Mouse (Mus musculus) erythroblast, embryonic 14.5 days (primary cell): ENCODE measurements around the gene Epm2a. TPM values are rescaled to one million over a fixed set of nuclear protein-coding genes. Genes with fewer than 3 reads are reported as not detected.

Source experiments
- H3K27me3 ChIP-seq: 2 replicates; pipeline ENCODE4 v1.6.1; 2012; ENCODE audit warnings: inconsistent platforms; ENCODE audit not compliant: control insufficient read depth
- H3K36me3 ChIP-seq: 2 replicates; pipeline ENCODE4 v1.6.1; 2012; ENCODE audit warnings: mild to moderate bottlenecking, inconsistent platforms; ENCODE audit not compliant: control insufficient read depth
- H3K4me1 ChIP-seq: 2 replicates; pipeline ENCODE4 v1.6.1; 2012; ENCODE audit warnings: inconsistent platforms; ENCODE audit not compliant: control insufficient read depth
- H3K4me3 ChIP-seq: replicated peaks from 2 replicates; pipeline ENCODE3; 2012; ENCODE audit warnings: moderate library complexity, mild to moderate bottlenecking, inconsistent platforms
- H3K9me3 ChIP-seq: 2 replicates; pipeline ENCODE4 v1.6.1; 2012; ENCODE audit warnings: low read length, inconsistent platforms, mixed read lengths; ENCODE audit not compliant: control insufficient read depth
- GATA1 ChIP-seq: IDR thresholded peaks from 2 replicates; pipeline ENCODE4 v1.6.1; 2012; ENCODE audit warnings: low read length, inconsistent platforms, mixed read lengths
- TAL1 ChIP-seq: IDR thresholded peaks from 3 replicates; pipeline ENCODE4 v1.6.1; 2012; ENCODE audit warnings: low read length, inconsistent platforms, mixed read lengths
- polyA plus RNA-seq: library from polyadenylated mRNA; stranded (reverse); fragments of >175 nt; gene quantifications from 2 replicates; pipeline ENCODE4 v1.2.3, GENCODE M21; 2012

Epm2a gene
- polyA plus RNA-seq, 1 experiment = not detected

- no peak overlapping the region for H3K4me3 ChIP-seq
- no peaks in the 10 kb centered on the region for H3K27me3 ChIP-seq
- H3K4me1 ChIP-seq = no peaks in the 10 kb centered on the region
- no peaks in the 10 kb centered on the region for H3K36me3 ChIP-seq
- TF ChIP-seq TAL1 (no peak), GATA1 (no peak)
- peaks cover 7% of the 10 kb centered on the region for H3K9me3 ChIP-seq
Measured at GRCm38 (mm10) chr10:11491956-11492355, 148.8 kb downstream of the Epm2a start.

Other genes with a start within 250 kb of the Epm2a start
- 0.01 TPM in 2 replicates for gene Shprh, start 194.0 kb upstream of the Epm2a start, polyA plus RNA-seq
- 0.81 and 1.2 TPM in 2 replicates for gene Fbxo30, start 62.1 kb upstream of the Epm2a start, polyA plus RNA-seq